Mouse (Mus musculus) thymus, postnatal 0 days (tissue): ENCODE measurements around the gene Fermt1. TPM values are rescaled to one million over a fixed set of nuclear protein-coding genes. Genes with fewer than 3 reads are reported as not detected.

Source experiments
- DNase-seq: peaks from one replicate; pipeline ENCODE4 v3.0.0-alpha.2; 2015; ENCODE audit warnings: low spot score
- polyA plus RNA-seq: library from polyadenylated mRNA; unstranded; fragments of >200 nt; fragmentation: Nextera tagmentation; extraction: Ambion mirVana; gene quantifications from 2 replicates; pipeline ENCODE4 v1.2.1, GENCODE M21; 2015

Fermt1 gene
- polyA plus RNA-seq, 1 experiment from 2014 or later, result 23.4 TPM

GRCm38 (mm10) chr2:132861456-132861855 lies 84.2 kb downstream of the Fermt1 start:
- no peak for DNase-seq

- DNase-seq, result no peak
Measured at GRCm38 (mm10) chr2:132860435-132860834, 85.3 kb downstream of the Fermt1 start.

GRCm38 (mm10) chr2:132856333-132856732 lies 89.4 kb downstream of the Fermt1 start:
- DNase-seq, result no peak

Other genes starting within 250 kb of the Fermt1 start
- gene Chgb, start 164.6 kb downstream of the Fermt1 start, polyA plus RNA-seq, result 0.18 and 0.19 TPM in 2 replicates
- gene Trmt6, start 129.9 kb downstream of the Fermt1 start, polyA plus RNA-seq, result 54.7 and 56.9 TPM in 2 replicates
- 9.6 and 10.1 TPM in 2 replicates for gene Mcm8, start 129.8 kb downstream of the Fermt1 start, polyA plus RNA-seq
- 17.1 and 17.9 TPM in 2 replicates for gene Crls1, start 99.2 kb downstream of the Fermt1 start, polyA plus RNA-seq
- 0.53 and 0.81 TPM in 2 replicates for gene Lrrn4, start 65.0 kb downstream of the Fermt1 start, polyA plus RNA-seq